ENCODE assay signal across 9 mouse cellular contexts in genomic region chr4:141066709-141067515, GRCm38 (mm10). TPM values are rescaled to one million over a fixed set of nuclear protein-coding genes. Genes with fewer than 3 reads are reported as not detected.
A peak's percentile ranks its signal among the peaks of the same experiment; 100 is the strongest.
DNase-seq lines count a peak whose midpoint lies in the region; ATAC-seq and TF ChIP-seq lines count a peak whose summit lies in the region.
"Had no signal": no experiment of that assay in that cellular context is flagged by ENCODE, and none has a peak within 500 bp of the region (broad histone marks: within the 10 kb centered on the region; RNA-seq: fewer than 3 reads in every experiment).

No protein-coding gene starts in this region.

- TF ChIP-seq POLR2A in kidney, adult 2 months (IDR thresholded peaks at IDR 0.05; ENCODE audit: low read depth, low read length): no peak

- H3K9me3 ChIP-seq in kidney, embryonic 16.5 days (ENCODE audit: low read length): no peaks in the 10 kb centered on the region
- H3K9me3 ChIP-seq in hindbrain, embryonic 16.5 days (ENCODE audit: control insufficient read depth, low read length): no peaks in the 10 kb centered on the region
- no peaks in the 10 kb centered on the region for H3K9me3 ChIP-seq in midbrain, embryonic 15.5 days

- H3K36me3 ChIP-seq in kidney, adult 2 months (ENCODE audit: control insufficient read depth, insufficient read depth, low read length): no peaks in the 10 kb centered on the region; the same call in 1 of the 2 replicates
- peaks cover 51% of the 10 kb centered on the region for H3K36me3 ChIP-seq in kidney, embryonic 16.5 days (ENCODE audit: insufficient read depth, low read length)
- peaks cover 40% of the 10 kb centered on the region for H3K36me3 ChIP-seq in hindbrain, embryonic 16.5 days (ENCODE audit: control insufficient read depth, insufficient read depth, low read length)
- peaks cover 49% of the 10 kb centered on the region for H3K36me3 ChIP-seq in midbrain, embryonic 15.5 days (replicated peaks)

- H3K4me2 ChIP-seq in kidney, embryonic 16.5 days (replicated peaks; ENCODE audit: low read depth, low read length): no peak overlapping the region
- no peak overlapping the region for H3K4me2 ChIP-seq in hindbrain, embryonic 16.5 days (ENCODE audit: low read length)
- H3K4me2 ChIP-seq in midbrain, embryonic 15.5 days: no peak overlapping the region

- DNase-seq in kidney, adult 2 months: peak; percentile 94
- peak; percentile 84 to 86 for DNase-seq in cerebellum, postnatal 14 days
- no peak for DNase-seq in urinary bladder, postnatal 4 days (ENCODE audit: low spot score in 2 of 2)
- DNase-seq in embryo, embryonic 10 days (ENCODE audit: low spot score): no peak
- DNase-seq in thymus, postnatal 4 days: no peak

- no peaks in the 10 kb centered on the region for H3K27me3 ChIP-seq in kidney, adult 2 months (replicated peaks; ENCODE audit: control insufficient read depth, insufficient read depth, low read length)
- H3K27me3 ChIP-seq in kidney, embryonic 16.5 days (ENCODE audit: insufficient read depth, low read length): no peaks in the 10 kb centered on the region
- no peaks in the 10 kb centered on the region for H3K27me3 ChIP-seq in hindbrain, embryonic 16.5 days (replicated peaks; ENCODE audit: control insufficient read depth, insufficient read depth, low read length)
- H3K27me3 ChIP-seq in midbrain, embryonic 15.5 days (replicated peaks): no peaks in the 10 kb centered on the region

- no peak for TF ChIP-seq CTCF in kidney, adult 2 months (conservative IDR thresholded peaks at IDR 0.05; ENCODE audit: insufficient read depth, insufficient read length, low read depth, low read length)

- 41% methylated on average over 12 of the region's 12 CpGs for WGBS in kidney, adult 2 months
- whole genome bisulfite sequencing in kidney, embryonic 16.5 days: 70% methylated on average over 12 of the region's 12 CpGs
- WGBS in hindbrain, embryonic 16.5 days: 65% methylated on average over 12 of the region's 12 CpGs
- WGBS in midbrain, embryonic 15.5 days: 73% methylated on average over 12 of the region's 12 CpGs

- no peak overlapping the region for H3K4me3 ChIP-seq in kidney, adult 2 months (ENCODE audit: insufficient read depth, low read depth, low read length)
- no peak overlapping the region for H3K4me3 ChIP-seq in kidney, embryonic 16.5 days (ENCODE audit: low read length)
- no peak overlapping the region for H3K4me3 ChIP-seq in hindbrain, embryonic 16.5 days (ENCODE audit: low read length)
- no peak overlapping the region for H3K4me3 ChIP-seq in midbrain, embryonic 15.5 days
- H3K4me3 ChIP-seq: erythroblast, embryonic 14.5 days had no signal

- peak overlapping the region; percentile 8 for H3K27ac ChIP-seq in kidney, adult 2 months (ENCODE audit: insufficient read depth, low read depth, low read length)
- no peak overlapping the region for H3K27ac ChIP-seq in kidney, embryonic 16.5 days (ENCODE audit: low read length)
- H3K27ac ChIP-seq in hindbrain, embryonic 16.5 days (ENCODE audit: low read depth, low read length): peak overlapping the region; percentile 39; the same call in 1 of the 2 replicates
- H3K27ac ChIP-seq in midbrain, embryonic 15.5 days: 0 out of 2 replicates have a peak overlapping the region, but pooled peaks have one; percentile 56

- H3K9ac ChIP-seq in kidney, embryonic 16.5 days (replicated peaks; ENCODE audit: low read length): no peak overlapping the region
- H3K9ac ChIP-seq in hindbrain, embryonic 16.5 days (ENCODE audit: low read depth, low read length): no peak overlapping the region
- H3K9ac ChIP-seq in midbrain, embryonic 15.5 days: no peak overlapping the region

- no peak for ATAC-seq in kidney, embryonic 16.5 days (ENCODE audit: low FRiP score, low TSS enrichment)
- peak; percentile 12; the same call in 1 of the 2 replicates for ATAC-seq in hindbrain, embryonic 16.5 days
- no peak for ATAC-seq in midbrain, embryonic 15.5 days (replicated peaks)

- peaks cover 19% of the 10 kb centered on the region for H3K4me1 ChIP-seq in kidney, adult 2 months (ENCODE audit: control insufficient read depth, insufficient read depth, low read length)
- H3K4me1 ChIP-seq in kidney, embryonic 16.5 days (ENCODE audit: insufficient read depth, low read length): no peaks in the 10 kb centered on the region
- H3K4me1 ChIP-seq in hindbrain, embryonic 16.5 days (ENCODE audit: control insufficient read depth, insufficient read depth, low read depth, low read length): peaks cover 7% of the 10 kb centered on the region
- peaks cover 3% of the 10 kb centered on the region; the same call in 1 of the 2 replicates for H3K4me1 ChIP-seq in midbrain, embryonic 15.5 days

RNA-seq across cellular contexts. Expression of gene Crocc, which starts 6.6 kb away (rescaled TPM):
- polyA plus RNA-seq in kidney, adult 2 months (2012; rRNA removed): 34.7 and 41.8 TPM in 2 replicates
- 10.1 and 11.3 TPM in 2 replicates for polyA plus RNA-seq in kidney, embryonic 16.5 days (2015; fragmentation: Nextera tagmentation; extraction: Ambion mirVana)
- 4.6 and 4.9 TPM in 2 replicates for polyA plus RNA-seq in hindbrain, embryonic 16.5 days (2015; fragmentation: Nextera tagmentation; extraction: Ambion mirVana)
- 7.0 and 8.9 TPM in 2 replicates for polyA plus RNA-seq in midbrain, embryonic 15.5 days (2015; fragmentation: Nextera tagmentation; extraction: Ambion mirVana)

RNA-seq across cellular contexts. Expression of gene Necap2, which starts 11.2 kb away (rescaled TPM):
- 60.3 and 64.9 TPM in 2 replicates for polyA plus RNA-seq in kidney, adult 2 months (2012; rRNA removed)
- 94.5 and 99.0 TPM in 2 replicates for polyA plus RNA-seq in kidney, embryonic 16.5 days (2015; fragmentation: Nextera tagmentation; extraction: Ambion mirVana)
- 54.0 and 55.5 TPM in 2 replicates for polyA plus RNA-seq in hindbrain, embryonic 16.5 days (2015; fragmentation: Nextera tagmentation; extraction: Ambion mirVana)
- polyA plus RNA-seq in midbrain, embryonic 15.5 days (2015; fragmentation: Nextera tagmentation; extraction: Ambion mirVana): 55.9 and 56.0 TPM in 2 replicates

RNA-seq across cellular contexts. Expression of gene Spata21, which starts 21.2 kb away (rescaled TPM):
- polyA plus RNA-seq in kidney, adult 2 months (2012; rRNA removed): 0.03 and 0.26 TPM in 2 replicates
- polyA plus RNA-seq in kidney, embryonic 16.5 days (2015; fragmentation: Nextera tagmentation; extraction: Ambion mirVana): 0.51 and 0.59 TPM in 2 replicates
- 0.60 and 1.0 TPM in 2 replicates for polyA plus RNA-seq in hindbrain, embryonic 16.5 days (2015; fragmentation: Nextera tagmentation; extraction: Ambion mirVana)
- 0.27 and 0.87 TPM in 2 replicates for polyA plus RNA-seq in midbrain, embryonic 15.5 days (2015; fragmentation: Nextera tagmentation; extraction: Ambion mirVana)
- polyA plus RNA-seq: erythroblast, embryonic 14.5 days had no signal

RNA-seq across cellular contexts. Expression of gene Mfap2, which starts 56.7 kb away (rescaled TPM):
- polyA plus RNA-seq in kidney, adult 2 months (2012; rRNA removed): 14.9 and 18.0 TPM in 2 replicates
- polyA plus RNA-seq in kidney, embryonic 16.5 days (2015; fragmentation: Nextera tagmentation; extraction: Ambion mirVana): 442 and 470 TPM in 2 replicates
- 130 and 180 TPM in 2 replicates for polyA plus RNA-seq in hindbrain, embryonic 16.5 days (2015; fragmentation: Nextera tagmentation; extraction: Ambion mirVana)
- 153 and 181 TPM in 2 replicates for polyA plus RNA-seq in midbrain, embryonic 15.5 days (2015; fragmentation: Nextera tagmentation; extraction: Ambion mirVana)

Comparison
In these comparisons a context has a peak if more than half of its experiments do, and no peak if none do; other contexts are left out.
1. DNase-seq: peak in kidney, adult 2 months (single experiment) and cerebellum, postnatal 14 days (2 of 2); none in urinary bladder, postnatal 4 days (0 of 2), embryo, embryonic 10 days (single experiment) and thymus, postnatal 4 days (single experiment).